Mouse (Mus musculus) small intestine, adult 2 months (tissue): ENCODE measurements around the gene Dph7.

Experiments
- CTCF ChIP-seq: fragments of 200-500 bp; IDR thresholded peaks from 2 replicates; pipeline ENCODE4 v1.5.1; 2012; ENCODE audit warnings: low read depth, mild to moderate bottlenecking, control low read depth, inconsistent platforms, low read length, moderate library complexity, mixed read lengths; ENCODE audit not compliant: insufficient replicate concordance, insufficient read length; ENCODE audit errors: extremely low read depth
- POLR2A ChIP-seq: fragments of 200-500 bp; IDR thresholded peaks from 2 replicates; pipeline ENCODE4 v1.6.1; 2012; ENCODE audit warnings: low read depth, mild to moderate bottlenecking, control low read depth, inconsistent platforms, low read length, moderate library complexity

DNA sequence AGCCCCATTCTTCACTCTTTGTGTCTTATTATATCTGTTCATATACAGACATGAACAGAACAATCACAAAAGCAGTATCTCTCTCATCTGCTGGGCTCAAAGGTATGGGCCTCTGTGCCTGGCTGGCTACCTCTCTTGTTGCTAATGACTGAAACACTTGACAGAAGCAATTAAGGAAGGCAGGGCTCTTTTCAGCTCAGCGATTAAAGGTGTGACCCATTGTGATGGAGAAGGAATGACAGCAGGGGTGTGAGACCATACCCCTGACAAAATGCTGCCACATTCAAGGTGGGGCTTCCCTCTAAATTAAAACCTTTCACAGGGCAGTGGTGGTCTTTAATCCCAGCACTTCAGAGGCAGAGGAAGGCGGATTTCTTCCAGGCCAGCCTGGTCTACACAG lies 25.6 kb downstream of the Dph7 start:
- TF ChIP-seq POLR2A (no peak), CTCF (no peak)
